Mouse (Mus musculus) naive thymus-derived CD4-positive, alpha-beta T cell, adult 2 months (primary cell): ENCODE results near the gene Rhou.

Experiments used
- DNase-seq: peaks from one replicate; pipeline ENCODE4 v3.0.0-alpha.2; 2011; ENCODE audit warnings: low read depth

Rhou gene

DNA sequence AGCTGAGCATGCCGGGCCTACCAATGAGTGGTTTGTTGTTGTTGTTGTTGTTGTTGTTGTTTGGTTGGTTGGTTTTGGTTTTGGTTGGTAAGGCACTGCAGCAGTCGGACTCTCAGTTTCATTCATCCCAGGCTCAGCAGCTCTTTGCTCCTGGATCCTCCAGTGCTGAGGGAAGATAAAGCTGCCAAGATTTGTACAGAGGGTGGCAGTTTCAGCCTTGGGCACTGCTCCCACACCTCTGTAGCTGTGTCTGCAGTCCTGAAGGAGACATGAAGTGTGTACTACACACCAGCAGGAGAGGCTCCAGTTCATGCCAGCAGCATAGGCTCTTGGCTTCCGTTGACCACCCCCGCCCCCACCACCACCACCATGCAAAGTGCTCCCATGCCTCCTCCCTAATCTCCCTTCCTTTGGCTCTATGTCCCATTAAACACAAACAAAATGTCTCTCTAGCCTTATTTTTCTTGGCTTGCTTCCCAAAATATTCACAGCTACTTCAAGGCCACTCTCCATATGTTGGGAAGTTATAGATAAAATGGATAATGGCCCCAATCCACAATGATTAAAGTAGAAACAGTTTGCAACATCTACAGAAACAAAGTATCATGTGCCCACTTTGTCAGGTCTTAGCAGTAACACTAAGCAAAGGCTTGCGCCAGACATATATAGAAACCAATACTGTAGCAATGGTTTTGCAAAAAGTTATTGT, 2.2 kb upstream of the Rhou start:
- no peak for DNase-seq

DNA sequence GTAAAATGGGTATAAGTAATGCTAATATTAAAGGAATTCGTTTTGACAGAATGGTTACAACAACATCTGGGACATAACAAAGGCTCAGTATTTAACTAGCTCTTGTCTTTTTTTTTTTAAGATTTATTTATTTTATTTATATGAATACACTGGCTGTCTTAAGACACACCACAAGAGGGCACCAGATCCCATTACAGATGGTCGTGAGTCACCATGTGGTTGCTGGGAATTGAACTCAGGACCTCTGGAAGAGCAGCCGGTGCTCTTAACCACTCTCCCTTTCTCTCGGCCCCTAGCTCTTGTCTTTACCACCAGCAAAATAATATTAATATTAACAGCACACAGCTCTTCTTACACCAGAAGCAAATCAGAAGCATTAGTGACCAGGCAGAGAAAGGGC, 1.1 kb upstream of the Rhou start:
- DNase-seq = no peak

DNA sequence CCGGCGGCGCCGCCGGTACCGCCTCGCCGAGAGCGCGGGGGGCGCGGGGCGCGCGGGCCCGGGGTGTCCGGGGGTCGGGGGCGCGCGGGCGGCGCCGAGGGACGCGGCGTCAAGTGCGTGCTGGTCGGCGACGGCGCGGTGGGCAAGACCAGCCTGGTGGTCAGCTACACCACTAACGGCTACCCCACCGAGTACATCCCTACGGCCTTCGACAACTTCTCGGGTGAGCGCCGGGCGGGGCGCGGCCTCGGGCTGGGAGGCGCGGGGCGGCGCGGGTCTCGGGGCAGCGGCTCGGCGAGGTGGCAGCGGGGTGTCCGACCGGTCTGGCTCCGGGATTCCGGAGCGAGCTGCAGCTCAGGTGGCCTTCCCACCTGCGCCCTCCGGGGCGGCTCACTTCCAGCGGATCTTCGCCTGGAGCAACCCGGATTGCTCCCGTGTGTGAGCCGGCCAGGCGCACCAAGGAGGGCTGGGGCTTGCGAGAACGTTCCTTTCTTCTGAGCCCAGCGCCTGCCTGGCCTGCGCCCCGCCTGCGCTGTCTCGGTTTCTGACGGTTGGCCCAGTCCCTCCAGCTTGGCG, 353 bp downstream of the Rhou start:
- no peak for DNase-seq

DNA sequence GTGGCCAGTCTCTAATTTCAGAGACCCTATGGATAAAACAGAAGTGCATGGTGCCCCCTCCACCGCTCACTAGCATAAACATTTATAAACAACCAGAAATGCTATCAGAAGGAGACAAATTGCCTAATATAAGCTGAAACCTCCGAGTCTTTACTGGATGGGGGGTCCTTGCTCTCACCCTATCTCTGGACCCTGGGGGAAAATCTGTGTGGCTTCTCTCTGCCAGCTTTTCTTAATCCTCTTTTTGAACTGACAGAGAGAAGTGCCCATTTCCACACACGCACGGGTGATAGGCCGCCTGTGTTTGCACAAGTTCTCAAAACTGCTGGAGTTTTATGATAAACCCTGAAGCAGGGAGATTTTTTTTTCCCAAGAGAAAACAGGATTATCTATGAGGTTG, 1.0 kb downstream of the Rhou start:
- no peak for DNase-seq

DNA sequence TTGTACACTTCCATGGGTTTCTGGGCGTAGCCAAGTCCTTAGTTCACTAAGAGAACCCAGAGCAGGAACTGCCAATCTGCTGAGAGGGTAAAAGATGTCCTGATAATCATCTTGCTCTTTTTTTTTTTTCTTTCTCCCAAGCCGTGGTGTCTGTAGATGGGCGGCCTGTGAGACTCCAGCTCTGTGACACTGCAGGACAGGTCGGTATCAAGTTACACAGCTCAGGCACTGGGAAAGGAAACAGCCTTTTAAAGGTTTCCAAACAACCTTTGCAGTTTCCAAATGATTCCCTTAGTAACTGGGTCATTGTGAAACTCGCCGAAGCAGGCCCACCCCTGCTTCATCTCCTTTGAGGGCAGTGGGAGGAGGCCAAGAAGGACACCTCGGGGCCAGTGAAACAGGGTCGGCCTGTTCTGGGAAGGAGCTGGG, 1.6 kb downstream of the Rhou start:
- no peak for DNase-seq

DNA sequence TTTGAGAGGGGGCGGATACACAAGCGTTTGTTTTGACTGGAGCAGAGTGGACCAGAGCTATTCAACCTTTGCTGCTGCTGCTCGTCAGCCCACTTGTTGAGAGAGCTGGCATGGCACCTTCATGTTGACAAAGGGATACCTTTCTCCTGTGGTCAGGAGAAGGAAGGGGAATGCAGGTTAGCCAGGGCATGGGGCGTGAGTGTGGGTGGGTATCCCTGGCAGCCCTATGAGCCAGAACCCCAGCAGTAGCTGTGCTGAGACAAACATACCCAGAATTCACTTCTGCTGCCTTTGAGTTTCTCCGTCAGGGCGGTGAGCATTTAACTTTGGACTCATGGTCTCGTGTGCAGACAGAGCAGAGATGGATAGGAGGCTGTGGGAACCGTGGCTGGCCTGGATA, 4.1 kb downstream of the Rhou start:
- DNase-seq = no peak

DNA sequence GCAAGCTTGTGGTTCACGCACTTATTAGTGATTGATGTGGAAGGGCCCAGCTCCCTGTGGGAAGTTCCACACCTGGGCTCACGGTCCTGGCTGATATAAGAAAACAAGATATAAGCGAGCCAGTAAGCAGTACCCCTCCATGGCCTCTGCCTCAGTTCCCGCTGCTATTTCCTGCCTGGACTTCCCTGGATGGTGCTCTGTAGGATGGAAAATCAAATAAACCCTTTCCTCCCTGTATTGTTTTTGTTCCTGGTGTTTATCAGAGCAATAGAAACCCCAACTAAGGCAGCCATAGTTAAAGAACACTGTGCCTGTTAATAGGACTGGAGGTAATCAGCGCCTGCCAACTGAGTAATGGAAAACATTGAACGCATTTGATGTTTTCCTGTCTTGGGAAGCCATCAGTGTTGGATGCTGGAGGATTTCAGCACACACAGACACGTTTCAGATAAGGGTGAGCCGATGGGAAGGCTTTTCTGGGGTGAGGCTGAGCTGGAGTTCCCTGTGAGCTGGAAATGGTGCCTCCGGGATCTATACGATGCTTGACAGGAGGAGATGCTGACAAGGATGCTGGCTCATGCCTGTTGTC, 5.8 kb downstream of the Rhou start:
- DNase-seq = no peak

DNA sequence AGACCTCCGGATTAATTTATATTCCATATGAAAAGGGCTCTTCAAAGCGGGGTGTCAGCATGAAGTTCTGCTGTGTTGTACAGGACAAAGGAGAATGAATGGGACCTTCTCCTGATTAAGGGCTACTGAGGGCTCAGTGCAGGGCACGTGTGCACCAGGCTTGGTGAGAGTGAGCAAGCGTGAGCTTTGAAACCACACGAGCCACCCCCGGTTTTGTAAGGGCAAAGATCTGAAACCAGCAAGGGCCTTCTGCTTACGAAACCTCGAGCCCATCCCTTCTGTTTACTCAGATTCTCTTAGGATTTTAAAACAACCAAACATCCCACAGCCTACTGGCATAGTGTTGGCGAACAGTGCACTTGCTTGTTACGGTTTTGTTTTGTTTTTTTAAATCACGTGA, 7.8 kb downstream of the Rhou start:
- no peak for DNase-seq

DNA sequence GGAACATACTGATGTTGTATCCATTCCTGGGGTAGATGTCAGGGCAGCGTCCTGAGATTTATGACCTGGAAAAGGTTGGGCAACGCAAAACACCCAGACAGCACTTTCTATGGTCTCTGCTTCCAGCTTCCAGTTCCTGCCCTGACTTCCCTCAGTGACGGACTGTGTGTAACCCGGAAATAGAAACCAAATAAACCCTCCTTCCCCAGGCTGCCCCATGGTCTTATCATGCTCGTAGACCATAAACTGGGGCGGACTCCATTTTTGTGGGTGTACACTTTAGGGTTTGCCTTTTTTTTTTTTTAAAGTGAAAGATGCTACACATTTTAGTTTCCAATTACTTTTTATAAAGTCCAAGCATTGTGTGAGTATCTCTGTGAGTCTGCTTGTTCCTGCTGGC, 11.9 kb downstream of the Rhou start:
- DNase-seq = no peak

DNA sequence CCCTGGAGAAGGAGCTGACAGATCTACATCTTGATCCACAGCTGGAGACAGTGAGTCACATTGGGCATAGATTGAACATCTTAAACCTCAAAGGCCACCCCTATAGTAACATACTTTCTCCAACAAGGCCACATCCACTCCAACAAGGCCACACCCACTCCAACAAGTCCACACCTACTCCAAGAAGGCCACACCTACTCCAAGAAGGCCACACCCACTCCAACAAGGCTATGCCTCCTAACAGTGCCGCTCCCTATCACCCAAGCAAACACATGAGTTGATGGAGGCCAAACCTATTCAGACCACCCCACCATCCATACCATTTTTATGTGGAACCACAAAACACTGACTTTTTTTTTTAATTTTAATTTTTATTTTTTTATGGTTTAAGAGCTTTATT, 13.1 kb downstream of the Rhou start:
- no peak for DNase-seq

DNA sequence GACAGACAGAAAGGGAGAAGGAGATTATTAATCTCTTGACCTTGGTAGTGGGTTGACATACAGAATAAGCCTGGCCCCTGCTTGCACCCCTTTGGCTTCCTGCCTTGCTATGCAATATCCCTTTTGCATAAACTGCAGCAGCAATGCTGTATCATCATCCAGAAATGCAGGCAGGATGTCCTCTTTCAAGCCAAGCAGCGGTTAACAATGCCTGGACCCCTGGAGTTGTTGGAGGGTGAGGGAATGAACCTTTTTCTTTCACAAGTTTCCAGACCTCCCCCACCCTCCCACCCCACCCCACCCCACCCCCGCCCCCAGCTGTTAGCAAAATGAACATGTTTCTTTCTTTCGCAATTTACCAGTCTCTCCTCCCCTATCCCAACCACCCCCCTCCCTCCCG, 15.0 kb downstream of the Rhou start:
- DNase-seq = no peak

DNA sequence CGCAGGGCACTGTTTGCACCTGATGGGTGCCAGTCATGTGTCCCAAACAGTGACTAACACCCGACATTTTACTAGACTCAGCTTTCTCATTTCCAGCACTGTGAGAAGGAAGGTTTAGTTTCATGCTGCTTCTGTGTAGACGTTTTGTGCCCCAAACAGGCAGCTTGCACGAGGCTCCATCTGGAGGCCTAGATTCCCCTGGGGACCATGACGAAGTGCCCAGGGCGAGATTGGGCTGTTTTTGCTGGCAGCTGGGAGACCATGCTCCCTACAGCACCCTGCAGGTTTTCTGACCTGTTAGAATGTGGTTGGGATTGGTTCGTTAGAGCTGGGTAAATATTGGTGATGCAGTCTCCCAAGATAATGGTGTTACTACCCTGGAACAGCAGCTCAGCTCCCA, 17.0 kb downstream of the Rhou start:
- no peak for DNase-seq

DNA sequence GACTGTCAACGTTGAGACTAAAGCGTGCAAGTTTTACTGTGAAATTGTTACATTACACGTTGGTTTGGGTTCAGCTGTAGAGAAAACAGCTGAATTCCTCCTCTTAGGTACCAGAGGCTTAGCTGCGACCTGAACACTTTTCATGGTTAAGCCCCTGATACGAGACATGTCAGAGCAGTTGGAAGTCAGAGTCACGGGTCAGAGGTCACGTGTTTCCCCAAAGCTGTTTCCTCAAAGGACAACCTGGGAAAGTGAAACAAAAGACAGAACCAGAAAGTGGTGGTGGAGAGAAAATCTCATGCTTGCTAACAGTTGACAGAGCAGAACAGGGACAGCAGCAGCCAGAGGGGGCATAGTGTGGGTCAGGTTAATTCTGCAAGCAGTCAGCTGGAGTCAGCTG, 17.7 kb downstream of the Rhou start:
- no peak for DNase-seq

DNA sequence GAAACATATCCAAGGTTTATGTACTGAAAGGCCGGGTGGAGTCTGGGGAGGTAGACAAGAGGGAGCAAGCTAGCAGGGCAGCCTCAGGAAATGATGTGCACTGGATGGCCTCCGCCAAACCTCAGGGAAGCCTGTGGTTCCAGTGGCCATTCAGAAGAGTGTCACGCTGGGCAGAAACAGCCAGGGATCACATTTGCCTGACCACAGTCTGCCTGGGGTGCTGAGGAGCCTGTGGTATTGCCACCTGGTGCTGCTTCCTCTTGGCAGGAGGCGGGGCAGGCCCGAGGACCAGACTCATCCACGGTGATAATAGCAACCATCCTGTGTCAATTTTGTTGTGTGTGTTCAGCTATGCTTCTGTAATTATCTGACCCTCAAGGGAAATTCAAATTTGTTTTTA, 18.9 kb downstream of the Rhou start:
- DNase-seq = no peak

DNA sequence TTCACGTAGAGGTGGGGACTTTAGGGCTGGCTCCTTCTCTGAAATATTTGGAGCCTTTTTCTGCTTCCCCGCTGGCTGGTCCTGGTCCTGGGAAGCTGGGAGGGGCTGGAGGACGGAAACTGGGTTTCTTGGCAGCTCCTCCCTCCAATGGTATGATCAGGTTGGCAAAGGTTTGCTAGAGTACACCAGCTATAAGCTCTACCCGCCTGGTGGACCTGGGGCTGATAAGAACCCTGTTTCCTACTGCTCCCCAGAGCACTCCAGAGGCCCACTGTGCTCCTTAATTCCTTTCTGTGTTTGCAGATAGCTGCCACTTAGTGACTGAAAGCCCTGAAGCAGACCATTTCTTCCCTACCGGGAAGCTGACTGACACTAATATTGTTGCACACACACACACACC, 21.9 kb downstream of the Rhou start:
- DNase-seq = no peak

DNA sequence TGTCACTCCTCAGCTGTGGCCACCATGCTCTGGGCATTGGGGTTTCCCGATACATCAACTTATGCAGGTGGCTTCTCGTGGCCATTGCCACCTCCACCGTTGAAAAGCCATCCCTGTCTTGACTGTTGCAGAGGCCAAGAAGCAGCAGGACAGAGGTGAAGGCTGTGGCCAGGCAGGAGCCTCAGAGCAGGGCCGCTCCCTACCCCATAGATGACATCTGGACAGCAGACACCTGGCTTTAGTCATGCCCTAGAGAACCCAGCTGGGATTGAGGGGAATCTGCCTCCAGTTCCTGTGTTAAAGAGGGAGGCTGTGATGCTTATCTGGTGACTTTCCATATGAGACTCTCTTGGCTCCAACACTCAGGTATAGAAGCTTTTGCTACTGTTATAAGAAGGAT, 24.7 kb downstream of the Rhou start:
- no peak for DNase-seq

DNA sequence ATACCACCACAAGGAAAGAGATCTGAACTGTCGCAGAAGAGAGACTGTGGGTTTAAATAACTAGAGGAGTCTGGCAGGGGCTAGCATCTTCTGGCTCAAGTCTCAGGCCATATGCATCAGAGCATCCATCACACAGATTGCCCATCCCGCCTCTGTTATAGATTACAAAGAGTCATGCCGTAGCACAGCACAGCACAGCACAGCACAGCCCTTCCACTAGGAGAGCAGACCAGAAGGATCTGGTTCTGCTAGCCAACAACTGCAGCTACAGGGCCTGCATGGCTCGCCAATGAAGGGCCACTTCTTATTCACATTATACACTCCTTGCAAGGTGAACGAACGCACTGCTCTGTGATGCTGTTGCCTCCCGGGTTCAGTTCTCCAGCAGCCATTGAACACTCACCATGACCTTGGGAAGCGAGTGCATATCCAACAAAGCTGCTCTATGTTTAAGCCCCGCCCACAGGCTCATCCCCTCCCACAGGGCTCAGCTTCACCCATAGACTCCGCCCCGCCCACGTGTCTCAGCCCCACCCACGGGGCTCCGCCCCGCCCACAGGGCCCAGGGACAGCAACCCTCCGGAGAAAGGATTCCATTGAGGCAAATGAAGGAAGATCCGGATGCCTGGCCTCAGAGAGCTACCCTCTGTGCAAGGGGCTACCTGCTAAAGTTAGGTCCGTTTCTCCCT, 28.5 kb downstream of the Rhou start:
- no peak for DNase-seq

DNA sequence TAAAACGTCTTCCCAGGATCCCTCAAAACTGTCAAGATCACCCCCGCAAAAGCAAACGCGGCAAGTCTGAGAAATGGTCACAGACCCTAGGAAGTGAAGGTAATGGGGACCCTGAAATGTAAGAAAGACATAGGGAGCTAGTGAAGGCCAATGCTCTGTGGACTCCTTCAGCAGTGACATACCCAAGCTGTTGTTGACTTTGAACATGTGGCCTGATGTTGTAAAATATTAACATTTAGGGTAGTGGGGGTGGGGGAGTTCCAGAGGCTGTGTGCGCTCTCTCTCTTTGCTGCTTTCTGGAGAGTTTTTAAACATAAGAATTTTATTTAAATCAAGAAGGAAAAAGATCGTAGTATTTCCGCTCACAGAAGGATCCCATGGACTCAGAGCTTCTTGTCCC, 29.6 kb downstream of the Rhou start:
- DNase-seq = no peak

DNA sequence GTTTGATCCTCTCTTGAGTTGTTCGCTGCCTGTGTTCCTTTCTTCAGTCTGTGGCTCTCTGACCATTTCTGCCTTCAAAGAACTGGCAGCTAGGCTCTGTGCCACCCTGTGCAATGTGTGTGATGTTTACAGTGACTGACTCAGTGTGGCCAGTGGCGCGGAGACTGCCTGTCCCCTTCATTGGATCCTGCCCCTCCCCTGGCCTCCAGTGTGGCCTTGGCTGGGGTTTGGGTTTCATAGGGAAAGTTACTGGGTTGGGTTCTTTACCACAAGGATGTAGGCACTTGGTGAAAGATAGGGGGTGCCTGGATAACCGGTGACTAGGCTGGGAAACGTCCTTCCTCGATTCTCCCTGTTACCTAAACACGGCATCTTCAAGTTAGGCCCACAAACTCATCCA, 31.1 kb downstream of the Rhou start:
- no peak for DNase-seq

DNA sequence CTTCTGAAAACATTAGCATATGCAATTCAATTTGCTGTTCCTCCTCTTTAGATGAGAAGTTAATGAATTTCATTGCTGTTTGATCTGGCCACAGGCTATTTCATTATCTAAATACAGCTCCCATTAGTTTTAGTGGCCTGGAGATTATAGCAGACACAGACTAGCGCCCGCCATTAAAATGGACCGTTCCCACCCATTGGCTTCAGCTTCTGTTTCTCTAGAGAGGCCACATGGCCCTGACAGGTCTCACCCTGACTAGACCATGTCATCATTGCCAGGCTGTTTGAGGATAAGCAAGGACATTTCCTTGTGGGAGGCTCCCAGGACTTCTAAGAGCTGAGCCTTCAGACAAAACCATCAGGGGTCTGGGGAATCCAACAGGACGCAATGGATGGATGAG, 31.7 kb downstream of the Rhou start:
- DNase-seq = no peak

DNA sequence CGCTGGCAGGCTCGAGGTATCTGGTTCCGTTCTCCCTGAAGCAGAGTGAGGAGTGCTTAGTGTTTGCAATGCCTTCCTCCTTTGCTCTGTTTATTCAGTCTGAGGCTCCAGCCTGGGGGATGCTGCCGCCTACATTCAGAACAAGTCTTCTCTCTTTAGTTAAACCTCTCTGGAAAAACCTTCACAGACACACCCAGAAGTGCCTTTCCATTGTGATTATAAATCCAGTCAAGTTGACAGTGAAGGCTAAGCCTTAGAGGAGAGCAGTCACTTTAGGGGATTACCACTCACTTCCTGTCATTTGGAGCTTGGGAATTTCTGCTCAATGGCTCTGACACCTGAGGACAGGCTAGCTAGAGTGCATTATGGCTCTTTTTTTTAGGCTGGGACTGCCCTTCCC, 34.1 kb downstream of the Rhou start:
- no peak for DNase-seq

DNA sequence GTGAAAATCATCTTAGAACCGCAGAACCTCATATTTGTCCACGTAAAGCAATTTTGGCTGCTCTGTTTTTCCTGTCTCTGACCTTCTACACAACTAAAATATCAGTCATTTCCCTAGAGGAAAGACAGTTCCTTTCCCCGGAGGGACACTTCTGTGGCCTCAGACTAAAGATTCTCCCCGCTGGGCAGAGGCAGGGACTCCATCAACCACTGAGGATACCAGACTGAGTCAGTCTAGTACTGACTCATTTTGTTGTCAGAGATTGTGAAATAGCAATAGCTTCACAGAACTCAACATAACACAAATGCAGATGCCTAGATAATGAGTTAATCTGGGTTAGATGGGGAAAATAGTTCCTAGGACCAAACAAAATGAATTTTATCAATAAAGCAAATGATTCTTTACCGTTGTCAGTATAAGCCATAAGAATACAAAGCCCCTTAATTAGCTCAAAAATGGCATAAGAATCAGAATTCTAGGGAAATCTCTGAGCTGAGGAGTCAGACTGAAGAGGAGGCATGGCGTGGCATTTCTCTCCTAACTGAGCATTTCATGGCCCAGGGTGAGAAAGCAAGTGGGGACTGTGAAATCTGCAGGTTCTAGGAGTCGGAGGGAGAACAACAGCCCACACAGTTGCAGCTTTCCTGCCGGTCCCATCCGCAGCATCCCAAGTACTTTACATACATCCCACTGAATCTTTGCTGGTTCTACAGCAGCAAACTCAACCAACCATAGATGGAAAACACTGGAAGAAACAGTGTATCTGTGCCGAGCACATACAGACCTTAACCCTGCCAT, 38.6 kb downstream of the Rhou start:
- DNase-seq = no peak

DNA sequence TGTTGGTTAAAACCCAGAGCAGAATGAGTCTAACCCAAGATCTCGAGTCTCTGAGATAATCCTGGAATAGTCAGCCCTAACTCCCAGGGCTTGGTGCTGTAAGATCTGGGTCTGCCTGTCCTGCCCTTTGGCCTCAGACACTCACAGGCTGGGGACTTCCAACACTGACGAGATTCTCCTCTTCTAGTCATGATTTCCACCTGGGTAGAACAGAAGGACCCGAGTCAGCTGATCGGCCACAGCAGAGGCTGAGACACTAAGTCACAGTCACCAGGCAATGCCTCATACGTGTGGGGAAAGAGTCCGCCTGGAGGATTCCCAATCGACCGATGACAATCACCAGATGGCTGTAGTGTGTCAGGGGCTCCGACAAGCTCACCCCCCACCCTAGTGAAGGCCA, 42.4 kb downstream of the Rhou start:
- no peak for DNase-seq
